Mouse (Mus musculus) ES-Bruce4 (cell line): ENCODE measurements around the gene Map3k3.

ENCODE experiments used
- CTCF ChIP-seq: IDR thresholded peaks from one replicate; pipeline ENCODE4 v1.8.1; 2011; ENCODE audit warnings: low read depth, low read length
- EP300 ChIP-seq: IDR thresholded peaks from 2 replicates; pipeline ENCODE4 v1.6.1; 2011; ENCODE audit warnings: low read depth, low read length; ENCODE audit not compliant: insufficient read depth
- POLR2A ChIP-seq: IDR thresholded peaks from one replicate; pipeline ENCODE4 v1.8.1; 2011; ENCODE audit warnings: low read length; ENCODE audit not compliant: insufficient read depth

GRCm38 (mm10) chr11:106167435-106167834, 83.0 kb downstream of the Map3k3 start:
- no peak for TF ChIP-seq EP300
- no peak for TF ChIP-seq CTCF
- no peak for TF ChIP-seq POLR2A
